Mouse (Mus musculus): ENCODE measurements around the gene Gm7029. TPM values are rescaled to one million over a fixed set of nuclear protein-coding genes. Genes with fewer than 3 reads are reported as not detected.
A peak's percentile ranks its signal among the peaks of the same experiment; 100 is the strongest.
"Not testable (repeated sequence)": the region's sequence is repeated elsewhere in the genome, so short reads cannot be mapped to it uniquely, and the experiment has no call there.

The Gm7029 gene
- polyA plus RNA-seq, 1 experiment from 2014 or later = not detected

DNA sequence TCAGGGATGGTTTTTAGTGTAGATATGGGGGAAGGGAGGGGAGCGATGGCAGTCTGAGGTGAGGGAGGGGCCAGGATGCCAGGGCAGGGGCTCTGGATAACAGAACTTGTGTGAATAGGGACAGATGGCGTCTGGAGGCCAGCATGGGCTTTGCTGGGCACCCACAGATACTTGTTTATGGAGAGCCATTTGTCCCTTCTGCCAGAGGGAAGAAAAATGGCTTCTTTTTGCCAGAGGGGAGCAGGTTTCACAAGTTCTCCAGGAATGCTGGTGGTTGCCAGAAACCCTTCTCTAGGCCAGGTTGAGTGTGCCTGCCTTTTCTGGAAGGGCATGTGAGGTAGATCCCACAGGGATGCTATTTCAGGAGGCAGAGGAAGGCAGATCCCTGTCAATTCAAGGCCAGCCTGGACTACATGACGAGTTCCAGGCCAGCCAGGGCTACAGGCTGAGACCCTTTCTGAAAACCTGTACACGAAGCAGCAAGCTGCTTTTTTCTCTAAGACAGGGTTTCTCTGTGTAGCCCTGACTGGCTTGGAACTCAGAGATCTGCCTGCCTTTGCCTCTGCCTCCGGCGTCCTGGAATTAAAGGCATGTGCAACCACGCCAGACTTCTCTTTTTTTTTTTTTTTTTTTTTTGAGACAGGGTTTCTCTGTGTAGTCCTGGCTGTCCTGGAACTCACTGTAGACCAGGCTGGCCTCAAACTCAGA lies 26.8 kb downstream of the Gm7029 start:
- H3K9ac ChIP-seq = no peak overlapping the region

DNA sequence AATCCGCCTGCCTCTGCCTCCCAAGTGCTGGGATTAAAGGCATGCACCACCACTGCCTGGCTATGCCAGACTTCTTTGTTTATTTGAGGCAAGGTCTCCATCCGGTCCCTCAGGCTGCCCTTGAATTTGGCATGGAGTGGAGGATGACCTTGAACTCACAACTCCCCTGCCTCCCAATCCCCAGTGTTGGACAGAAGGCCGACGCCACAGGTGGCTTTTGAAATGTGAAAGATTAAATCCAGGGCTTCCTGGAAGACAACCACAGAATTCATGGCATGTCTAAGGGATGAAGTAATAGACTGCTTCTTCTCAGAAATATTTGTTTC lies 27.3 kb downstream of the Gm7029 start:
- H3K27me3 ChIP-seq (ENCODE audit: control insufficient read depth, insufficient read depth, low read length) = no peaks in the 10 kb centered on the region
- WGBS = 87% methylated on average over 4 of the region's 4 CpGs
- H3K27ac ChIP-seq = no peak overlapping the region
- no peak for ATAC-seq (ENCODE audit: low FRiP score)
- no peaks in the 10 kb centered on the region for H3K36me3 ChIP-seq (replicated peaks; ENCODE audit: control insufficient read depth, insufficient read depth)
- H3K4me3 ChIP-seq (replicated peaks; ENCODE audit: low read length) = no peak overlapping the region
- H3K9ac ChIP-seq = no peak overlapping the region
- DNase-seq (ENCODE audit: low spot score) = no peak
- H3K9me3 ChIP-seq (ENCODE audit: control insufficient read depth, low read length) = no peaks in the 10 kb centered on the region
- no peak overlapping the region for H3K4me2 ChIP-seq (replicated peaks)
- H3K4me1 ChIP-seq (replicated peaks; ENCODE audit: control insufficient read depth, insufficient read depth, low read length) = no peaks in the 10 kb centered on the region

More for the DNA sequence above, 26.8 kb downstream of the Gm7029 start:
- H3K27ac ChIP-seq = no peak overlapping the region
- DNase-seq (ENCODE audit: low spot score) = no peak
- no peaks in the 10 kb centered on the region for H3K27me3 ChIP-seq (ENCODE audit: control insufficient read depth, insufficient read depth, low read length)
- WGBS = 74% methylated on average over 7 of the region's 7 CpGs
- H3K4me1 ChIP-seq (replicated peaks; ENCODE audit: control insufficient read depth, insufficient read depth, low read length) = no peaks in the 10 kb centered on the region
- no peak for ATAC-seq (ENCODE audit: low FRiP score)
- H3K4me3 ChIP-seq (replicated peaks; ENCODE audit: low read length) = no peak overlapping the region
- H3K9me3 ChIP-seq (ENCODE audit: control insufficient read depth, low read length) = no peaks in the 10 kb centered on the region
- H3K36me3 ChIP-seq (replicated peaks; ENCODE audit: control insufficient read depth, insufficient read depth) = no peaks in the 10 kb centered on the region
- H3K4me2 ChIP-seq (replicated peaks) = no peak overlapping the region

DNA sequence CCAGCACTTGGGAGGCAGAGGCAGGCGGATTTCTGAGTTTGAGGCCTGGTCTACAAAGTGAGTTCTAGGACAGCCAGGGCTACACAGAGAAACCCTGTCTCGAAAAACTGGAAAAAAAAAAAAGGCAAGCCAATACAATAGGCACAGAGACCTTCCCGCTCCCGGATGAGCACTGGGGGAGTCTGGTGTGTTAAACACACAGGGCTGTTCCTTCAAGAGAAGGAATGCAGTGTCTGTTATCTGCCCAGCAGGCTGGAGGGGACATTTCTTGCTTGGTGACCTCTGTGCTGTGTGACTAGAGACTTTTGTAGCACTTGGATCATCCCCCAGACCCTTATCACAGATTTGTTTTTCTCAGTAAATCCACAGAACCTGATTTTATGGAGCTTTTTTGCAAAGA lies 28.0 kb downstream of the Gm7029 start:
- ATAC-seq (ENCODE audit: low FRiP score) = no peak
- no peak overlapping the region for H3K27ac ChIP-seq
- no peaks in the 10 kb centered on the region for H3K9me3 ChIP-seq (ENCODE audit: control insufficient read depth, low read length)
- no peak overlapping the region for H3K4me2 ChIP-seq (replicated peaks)
- 73% methylated on average over 4 of the region's 4 CpGs for WGBS
- no peak overlapping the region for H3K9ac ChIP-seq
- H3K36me3 ChIP-seq (replicated peaks; ENCODE audit: control insufficient read depth, insufficient read depth) = no peaks in the 10 kb centered on the region
- no peaks in the 10 kb centered on the region for H3K27me3 ChIP-seq (ENCODE audit: control insufficient read depth, insufficient read depth, low read length)
- H3K4me3 ChIP-seq (replicated peaks; ENCODE audit: low read length) = no peak overlapping the region
- H3K4me1 ChIP-seq (replicated peaks; ENCODE audit: control insufficient read depth, insufficient read depth, low read length) = no peaks in the 10 kb centered on the region
- DNase-seq (ENCODE audit: low spot score) = no peak

DNA sequence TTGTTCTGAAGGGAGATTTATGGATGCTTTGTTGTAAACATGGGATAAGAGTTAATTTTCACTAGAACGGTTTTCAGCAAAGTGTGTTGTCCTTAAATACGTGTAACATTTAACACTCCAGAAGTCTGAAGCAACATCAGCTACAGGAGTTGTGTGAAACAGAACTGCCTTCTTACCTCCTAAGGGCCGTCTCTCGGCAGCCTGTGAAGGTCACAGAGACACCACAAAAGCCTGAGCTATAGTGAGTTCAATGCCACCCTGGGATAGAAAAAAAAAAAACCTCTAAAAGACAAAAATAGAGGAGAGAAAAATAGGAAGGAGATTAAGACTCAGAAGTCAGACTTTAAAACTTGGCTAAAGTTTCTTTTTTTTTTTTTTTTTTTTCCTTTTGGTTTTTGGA lies 28.4 kb downstream of the Gm7029 start:
- ATAC-seq (ENCODE audit: low FRiP score) (no peak), DNase-seq (ENCODE audit: low spot score) (no peak)
- H3K9me3 ChIP-seq (ENCODE audit: control insufficient read depth, low read length) = no peaks in the 10 kb centered on the region
- H3K9ac ChIP-seq = no peak overlapping the region
- H3K4me2 ChIP-seq (replicated peaks) = no peak overlapping the region
- H3K4me1 ChIP-seq (replicated peaks; ENCODE audit: control insufficient read depth, insufficient read depth, low read length) = no peaks in the 10 kb centered on the region
- H3K27me3 ChIP-seq (ENCODE audit: control insufficient read depth, insufficient read depth, low read length) = no peaks in the 10 kb centered on the region
- H3K36me3 ChIP-seq (replicated peaks; ENCODE audit: control insufficient read depth, insufficient read depth) = no peaks in the 10 kb centered on the region
- 81% methylated on average over 4 of the region's 4 CpGs for WGBS
- no peak overlapping the region for H3K4me3 ChIP-seq (replicated peaks; ENCODE audit: low read length)
- no peak overlapping the region for H3K27ac ChIP-seq

DNA sequence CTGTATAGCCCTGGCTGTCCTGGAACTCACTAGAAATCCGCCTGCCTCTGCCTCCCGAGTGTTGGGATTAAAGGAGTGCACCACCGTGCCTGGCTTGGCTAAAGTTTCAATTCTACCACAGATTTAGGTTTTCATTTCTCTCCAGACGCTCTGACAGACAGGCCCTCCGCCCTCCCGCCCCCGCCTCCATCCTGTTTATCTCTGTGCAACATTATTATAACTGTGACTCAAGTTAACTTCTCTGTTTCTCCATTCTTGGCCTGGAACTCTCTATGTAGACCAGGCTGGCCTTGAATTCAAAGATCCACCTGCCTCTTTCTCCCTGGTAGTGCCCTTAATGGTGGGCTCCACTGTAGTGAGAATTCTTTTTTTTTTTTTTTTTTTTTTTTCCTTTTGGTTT lies 28.9 kb downstream of the Gm7029 start:
- Histone ChIP-seq H3K27me3 (ENCODE audit: control insufficient read depth, insufficient read depth, low read length) (no peaks in the 10 kb centered on the region), H3K4me1 (replicated peaks; ENCODE audit: control insufficient read depth, insufficient read depth, low read length) (no peaks in the 10 kb centered on the region), H3K27ac (no peak overlapping the region), H3K9me3 (ENCODE audit: control insufficient read depth, low read length) (no peaks in the 10 kb centered on the region), H3K4me3 (replicated peaks; ENCODE audit: low read length) (no peak overlapping the region), H3K36me3 (replicated peaks; ENCODE audit: control insufficient read depth, insufficient read depth) (no peaks in the 10 kb centered on the region), H3K4me2 (replicated peaks) (no peak overlapping the region), H3K9ac (no peak overlapping the region)
- ATAC-seq (ENCODE audit: low FRiP score) (no peak), DNase-seq (ENCODE audit: low spot score) (no peak)
- WGBS = 84% methylated on average over 7 of the region's 7 CpGs

DNA sequence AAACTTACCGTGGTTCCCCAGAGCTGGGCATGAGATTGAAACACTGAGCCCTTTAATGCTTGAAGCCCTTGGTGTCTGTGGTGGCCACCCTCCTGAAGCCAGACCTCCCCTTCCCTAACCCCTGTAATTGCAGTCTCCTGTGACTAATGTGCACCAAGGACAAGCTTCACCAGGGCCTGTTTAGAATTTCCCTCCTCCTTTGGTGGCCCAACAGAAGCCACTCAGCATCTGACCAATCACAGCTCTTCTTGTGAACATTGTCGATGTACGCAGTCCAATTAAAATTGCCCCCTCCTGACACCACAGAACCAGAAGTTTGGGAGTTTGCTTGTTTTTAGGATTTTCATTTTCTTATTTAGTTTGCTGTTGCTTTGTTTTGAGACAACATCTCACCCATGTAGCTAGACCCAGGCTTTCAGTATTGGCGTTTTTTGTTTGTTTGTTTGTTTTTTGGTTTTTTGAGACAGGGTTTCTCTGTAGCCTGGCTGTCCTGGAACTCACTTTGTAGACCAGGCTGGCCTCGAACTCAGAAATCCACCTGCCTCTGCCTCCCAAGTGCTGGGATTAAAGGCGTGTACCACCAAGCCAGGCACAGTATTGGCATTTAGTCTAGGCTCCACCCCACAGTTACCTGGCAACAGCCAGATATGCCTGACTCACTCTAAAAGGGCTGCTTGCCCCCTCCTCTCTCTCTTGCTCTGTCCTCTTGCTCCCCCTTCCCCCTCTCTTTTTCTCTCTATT lies 30.4 kb downstream of the Gm7029 start:
- H3K27me3 ChIP-seq (ENCODE audit: control insufficient read depth, insufficient read depth, low read length); H3K4me3 ChIP-seq (replicated peaks; ENCODE audit: low read length); DNase-seq (ENCODE audit: low spot score); H3K9ac ChIP-seq; H3K4me2 ChIP-seq (replicated peaks); H3K4me1 ChIP-seq (replicated peaks; ENCODE audit: control insufficient read depth, insufficient read depth, low read length); H3K9me3 ChIP-seq (ENCODE audit: control insufficient read depth, low read length); H3K27ac ChIP-seq; ATAC-seq (ENCODE audit: low FRiP score); H3K36me3 ChIP-seq (replicated peaks; ENCODE audit: control insufficient read depth, insufficient read depth): not testable (repeated sequence)
- 73% methylated on average over 6 of the region's 6 CpGs for WGBS

DNA sequence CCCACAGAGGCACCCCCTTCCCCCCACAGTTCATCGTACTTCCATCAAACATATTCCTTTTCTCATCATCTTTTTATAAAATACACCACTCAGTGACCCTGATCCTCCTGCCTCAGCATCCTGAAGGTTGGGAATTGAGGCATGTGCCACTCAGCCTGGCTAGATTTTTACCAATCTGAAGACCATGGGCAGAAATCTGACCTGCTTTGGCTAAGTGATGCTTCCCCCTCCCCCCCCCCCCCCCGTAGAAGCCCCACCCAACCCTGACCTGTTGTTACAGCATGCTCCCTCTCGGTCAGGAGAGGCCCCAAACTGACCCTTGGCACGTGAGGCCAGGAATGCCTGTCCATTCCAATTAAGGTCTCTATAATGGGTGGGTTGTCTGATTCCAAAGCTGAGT lies 31.2 kb downstream of the Gm7029 start, which contains the start of gene Platr17:
Gene Platr17, plus strand, starts transcription at position 301 of the 400 bp plus-strand sequence.
- not testable (repeated sequence) for H3K4me3 ChIP-seq (replicated peaks; ENCODE audit: low read length); ATAC-seq (ENCODE audit: low FRiP score); H3K9ac ChIP-seq; H3K4me2 ChIP-seq (replicated peaks); DNase-seq (ENCODE audit: low spot score); H3K27me3 ChIP-seq (ENCODE audit: control insufficient read depth, insufficient read depth, low read length); H3K4me1 ChIP-seq (replicated peaks; ENCODE audit: control insufficient read depth, insufficient read depth, low read length); H3K36me3 ChIP-seq (replicated peaks; ENCODE audit: control insufficient read depth, insufficient read depth); H3K9me3 ChIP-seq (ENCODE audit: control insufficient read depth, low read length); H3K27ac ChIP-seq
- WGBS = 17% methylated on average over 3 of the region's 4 CpGs

DNA sequence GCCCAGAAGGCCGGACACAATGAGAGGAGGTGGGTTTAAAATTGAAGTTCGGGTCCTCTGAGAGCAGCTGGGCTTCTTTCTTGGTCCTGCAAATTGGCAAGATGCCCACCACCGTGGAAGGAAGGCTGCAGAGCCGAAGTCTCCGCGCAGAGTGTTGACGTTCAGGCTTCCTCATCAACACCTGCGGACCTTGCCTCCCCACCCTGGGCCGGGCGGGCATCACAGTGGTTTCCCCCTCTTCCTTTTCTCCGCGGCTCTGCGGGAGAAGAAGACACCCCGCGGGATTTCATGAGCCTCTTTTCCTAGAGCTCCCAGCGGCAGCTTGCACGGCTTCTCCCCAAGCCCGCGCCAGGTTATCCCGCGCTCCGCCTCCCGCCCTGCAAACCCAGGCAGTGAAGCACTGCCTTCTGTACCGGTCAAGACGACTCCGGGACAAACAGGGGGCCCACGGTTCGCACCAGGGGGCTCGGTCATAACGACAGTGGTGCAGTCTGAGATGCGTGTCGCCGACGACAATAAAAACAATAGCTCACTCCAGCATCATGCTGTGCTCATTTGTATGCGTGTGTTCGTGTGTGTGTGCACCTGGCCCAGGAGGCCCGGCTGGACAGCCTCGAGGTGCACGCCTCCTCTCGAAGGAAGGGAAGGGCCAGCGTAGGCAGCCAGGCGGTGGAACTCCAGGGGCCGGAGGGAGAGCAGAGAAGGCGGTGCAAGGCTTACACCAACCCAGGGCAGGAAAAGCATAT lies 34.9 kb downstream of the Gm7029 start:
- peak; percentile 59; the same call in 1 of the 2 replicates for ATAC-seq (ENCODE audit: low FRiP score)

More for the DNA sequence above, 34.9 kb downstream of the Gm7029 start:
- Histone ChIP-seq H3K4me3 (replicated peaks; ENCODE audit: low read length) (peak overlapping the region; percentile 86), H3K4me2 (replicated peaks) (peak overlapping the region; percentile 98), H3K4me1 (replicated peaks; ENCODE audit: control insufficient read depth, insufficient read depth, low read length) (peaks cover 8% of the 10 kb centered on the region), H3K27me3 (ENCODE audit: control insufficient read depth, insufficient read depth, low read length) (no peaks in the 10 kb centered on the region), H3K9ac (peak overlapping the region; percentile 70), H3K9me3 (ENCODE audit: control insufficient read depth, low read length) (no peaks in the 10 kb centered on the region), H3K36me3 (replicated peaks; ENCODE audit: control insufficient read depth, insufficient read depth) (peaks cover 27% of the 10 kb centered on the region), H3K27ac (peak overlapping the region; percentile 89)
- under 1% methylated on average over 42 of the region's 44 CpGs for WGBS
- peak; percentile 52 for DNase-seq (ENCODE audit: low spot score)

Data from hindbrain, embryonic 14.5 days (tissue).